Mouse (Mus musculus): ENCODE measurements around the gene B3gnt6.

DNA sequence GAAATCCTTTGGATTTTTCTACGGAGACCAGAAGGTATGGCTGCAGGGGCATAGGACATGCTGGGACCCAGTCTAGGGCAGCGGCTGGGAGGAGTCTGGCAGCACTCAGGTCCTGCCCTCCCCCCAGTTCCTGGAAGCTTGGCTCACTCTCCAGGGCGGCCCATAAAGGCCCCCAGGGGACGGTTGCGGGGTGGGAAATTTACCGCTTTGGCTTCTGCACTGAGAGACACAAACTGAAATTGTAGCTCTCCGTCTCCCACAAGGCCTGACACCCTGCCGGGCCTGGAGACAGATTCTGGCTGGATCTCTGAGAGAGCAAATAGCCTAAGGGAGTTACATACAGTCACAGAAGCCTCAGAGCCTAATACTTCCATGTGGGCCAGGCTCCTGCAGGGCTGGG lies 46.9 kb downstream of the B3gnt6 start:
- TF ChIP-seq CTCF (IDR thresholded peaks at IDR 0.05; ENCODE audit: low read depth): no peak
- TF ChIP-seq EP300 (IDR thresholded peaks at IDR 0.05; ENCODE audit: low read depth): no peak
